Mouse (Mus musculus) frontal cortex, adult (tissue): Measurements from ENCODE around the gene 1520401A03Rik.
"Not testable (repeated sequence)": the region's sequence is repeated elsewhere in the genome, so short reads cannot be mapped to it uniquely, and the experiment has no call there.

ENCODE experiments used
- ATAC-seq: cut with Nextera tagmentation; 2 replicates; pipeline ENCODE4 v1.9.2; 2017; ENCODE audit warnings: mild to moderate bottlenecking, moderate library complexity, mixed read lengths; ENCODE audit not compliant: low TSS enrichment

The 1520401A03Rik gene

GRCm38 (mm10) chr17:23722376-23723125 is at the start of gene 1520401A03Rik:
1520401A03Rik (minus strand) TSS chr17:23722783.
- ATAC-seq: no peak

- ATAC-seq: not testable (repeated sequence)
Observed at GRCm38 (mm10) chr17:23772219-23772556, 49.6 kb upstream of the 1520401A03Rik start.

- ATAC-seq: peak; percentile 97
Observed at GRCm38 (mm10) chr17:23771284-23772218, 49.0 kb upstream of the 1520401A03Rik start, which contains the start of gene Flywch1. Flywch1 (minus strand) TSS chr17:23771602.

- peak; percentile 3; the same call in 1 of the 2 replicates for ATAC-seq
Observed at GRCm38 (mm10) chr17:23770896-23771283, 48.3 kb upstream of the 1520401A03Rik start.

GRCm38 (mm10) chr17:23770493-23770892 is 47.9 kb upstream of the 1520401A03Rik start:
- ATAC-seq: no peak

GRCm38 (mm10) chr17:23762976-23763375 is 40.4 kb upstream of the 1520401A03Rik start:
- ATAC-seq: no peak

GRCm38 (mm10) chr17:23761155-23761554 is 38.6 kb upstream of the 1520401A03Rik start:
- ATAC-seq: no peak

- ATAC-seq: no peak
Observed at GRCm38 (mm10) chr17:23760231-23760630, 37.6 kb upstream of the 1520401A03Rik start.

- no peak for ATAC-seq
Observed at GRCm38 (mm10) chr17:23758801-23759200, 36.2 kb upstream of the 1520401A03Rik start.

- ATAC-seq: no peak
Observed at GRCm38 (mm10) chr17:23757581-23757980, 35.0 kb upstream of the 1520401A03Rik start.

- ATAC-seq: no peak
Observed at GRCm38 (mm10) chr17:23755689-23756088, 33.1 kb upstream of the 1520401A03Rik start.

GRCm38 (mm10) chr17:23749400-23750191 is 27.0 kb upstream of the 1520401A03Rik start:
- ATAC-seq: no peak

GRCm38 (mm10) chr17:23748631-23749391 is 26.2 kb upstream of the 1520401A03Rik start:
- peak; percentile 60 for ATAC-seq

- ATAC-seq: no peak
Observed at GRCm38 (mm10) chr17:23748026-23748425, 25.4 kb upstream of the 1520401A03Rik start.

GRCm38 (mm10) chr17:23747471-23747870 is 24.9 kb upstream of the 1520401A03Rik start:
- ATAC-seq: no peak

- ATAC-seq: no peak
Observed at GRCm38 (mm10) chr17:23746767-23747166, 24.2 kb upstream of the 1520401A03Rik start.

- no peak for ATAC-seq
Observed at GRCm38 (mm10) chr17:23746311-23746710, 23.7 kb upstream of the 1520401A03Rik start.

GRCm38 (mm10) chr17:23745301-23746251 is 23.0 kb upstream of the 1520401A03Rik start, which contains the start of gene Kremen2:
Kremen2 (minus strand) TSS chr17:23745833.
- no peak for ATAC-seq

GRCm38 (mm10) chr17:23744651-23745050 is 22.1 kb upstream of the 1520401A03Rik start:
- no peak for ATAC-seq

- ATAC-seq: no peak
Observed at GRCm38 (mm10) chr17:23744076-23744475, 21.5 kb upstream of the 1520401A03Rik start.
